Mouse (Mus musculus) left cerebral cortex, postnatal 25 days (tissue): ENCODE measurements at regions not wholly inside any gene's neighbourhood (a gene's known extent, or its start where the extent isn't known, plus 50 kb on each side); places are given as distances from the start of the nearest gene placed in this dataset.
A peak's percentile ranks its signal among the peaks of the same experiment; 100 is the strongest.

ENCODE experiments used
- DNase-seq, 2 experiments: peaks; one replicate each; pipeline ENCODE4 v3.0.0; 2022; ENCODE audit warnings: low spot score in 2 of 2, mixed read lengths in 1 of 2
- intact Hi-C: fragments of 180-260 bp; cut with DNase I; formaldehyde crosslinking; loops from one replicate; pipeline ENCODE4 v1.15.1; 2025

DNA sequence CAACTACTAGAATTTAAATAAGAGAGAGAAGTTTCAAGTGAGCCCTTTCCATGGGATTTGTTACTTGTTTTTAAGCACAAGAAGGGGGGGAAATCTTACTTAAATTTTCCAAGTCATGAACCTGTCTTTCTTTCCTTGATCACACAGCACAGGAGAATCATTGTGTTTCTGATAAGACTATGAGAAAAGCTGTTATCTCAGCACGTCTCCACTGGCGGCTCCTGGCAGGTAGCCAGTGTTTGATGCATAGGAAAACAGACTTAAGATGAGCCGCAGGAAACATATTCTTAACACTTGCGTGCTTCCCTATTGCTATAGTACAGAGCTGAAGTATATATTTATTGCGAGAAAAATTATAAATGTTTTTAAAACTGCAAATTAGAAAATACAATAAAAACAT lies 920.3 kb downstream of the Efna5 start:
- intact Hi-C loops = no loop called here
- peak in 1 of 2 experiments; percentile 10 for DNase-seq

DNA sequence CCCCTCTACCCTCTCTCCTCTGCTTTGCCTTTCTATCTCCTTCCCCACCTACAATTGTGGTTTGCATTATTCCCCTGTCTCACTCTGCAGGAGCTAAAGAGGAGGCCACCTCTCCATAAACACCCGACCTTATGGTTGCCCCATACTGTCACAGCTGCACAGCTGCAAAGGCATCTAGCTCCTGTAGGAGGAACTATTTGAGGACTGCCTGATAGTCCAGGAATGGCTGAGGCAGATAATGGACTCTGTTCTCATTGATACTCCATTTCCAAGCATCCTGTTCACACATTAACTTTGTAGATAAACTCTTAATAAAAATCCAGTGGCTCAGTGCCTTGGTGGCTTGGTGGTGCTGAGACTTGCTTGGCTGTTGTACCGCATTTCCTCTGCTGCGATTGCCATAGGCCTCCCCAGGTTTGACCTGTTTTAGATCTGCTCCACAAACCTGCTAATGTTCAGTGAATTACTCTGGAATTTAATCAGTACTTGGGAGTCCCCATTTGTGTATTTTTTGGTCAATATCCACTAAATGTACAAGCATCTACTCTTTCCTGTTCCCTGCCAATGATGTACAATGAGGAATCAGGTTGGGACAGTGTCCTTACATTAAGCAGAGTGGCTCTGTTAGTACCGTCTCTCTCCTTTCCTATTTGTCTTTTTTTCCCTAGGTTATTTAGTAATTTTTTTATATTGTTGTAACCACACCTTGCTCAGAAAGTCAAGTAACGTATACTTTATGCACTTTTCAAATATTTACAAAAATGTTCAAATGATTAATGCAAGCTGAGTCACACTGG lies 920.9 kb downstream of the Efna5 start:
- intact Hi-C loops = no loop called here
- no peak for DNase-seq

DNA sequence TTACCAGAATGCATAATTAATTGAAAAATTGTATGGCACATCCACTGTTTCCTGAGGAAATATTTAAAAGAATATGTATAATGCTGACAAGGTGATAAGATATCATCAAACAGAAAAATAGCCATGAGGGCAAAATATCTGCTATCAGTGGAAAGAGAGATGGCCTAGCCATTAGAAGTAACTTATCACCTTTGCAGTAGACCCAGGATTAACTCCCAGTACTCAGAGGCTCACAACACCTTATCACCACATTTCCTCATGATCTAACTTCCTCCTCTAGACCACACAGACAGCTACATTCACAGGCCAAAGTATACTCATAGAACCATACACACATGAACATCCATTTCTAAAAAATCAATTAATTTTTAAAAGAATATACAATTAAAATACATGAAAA lies 963.4 kb downstream of the Efna5 start:
- intact Hi-C loops = no loop called here
- no peak for DNase-seq

DNA sequence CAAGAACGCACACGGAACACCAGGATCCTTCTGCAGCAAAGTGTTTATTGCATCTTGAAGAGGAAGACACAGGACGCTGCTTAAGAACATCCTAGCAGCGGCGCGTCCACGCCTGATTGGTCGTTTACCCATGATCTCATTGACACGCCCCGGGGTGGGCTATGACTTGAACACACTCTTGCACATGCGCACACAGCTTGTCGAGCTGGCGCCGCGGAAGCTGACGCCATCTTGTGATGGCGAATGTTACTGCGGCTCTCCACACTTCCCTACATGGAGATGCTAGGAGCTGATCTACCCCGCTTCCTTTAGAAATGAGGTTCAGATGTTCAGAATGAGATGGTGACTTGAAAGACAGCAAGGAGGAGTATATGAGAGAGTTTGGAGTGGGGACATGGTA lies 978.2 kb downstream of the Efna5 start:
- intact Hi-C loops = no loop called here
- no peak for DNase-seq

DNA sequence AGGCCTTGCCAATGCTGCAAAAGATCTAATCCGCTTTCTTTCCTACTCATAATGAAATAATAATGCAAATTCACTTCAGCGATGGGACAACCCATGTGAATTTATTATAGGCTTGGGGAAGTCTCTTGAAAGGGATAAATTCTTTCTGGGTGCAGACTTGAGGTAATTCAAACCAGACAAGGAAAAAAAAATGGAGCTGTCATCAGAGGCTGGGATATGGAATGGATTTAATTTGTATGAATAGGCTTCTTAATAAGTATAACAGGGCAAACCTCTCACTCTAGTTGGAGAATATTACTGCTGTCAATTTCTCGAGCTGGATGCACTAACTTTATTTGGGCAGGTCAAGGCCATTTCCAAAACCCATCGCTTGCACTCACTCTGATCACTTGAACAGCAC lies 990.5 kb downstream of the Efna5 start:
- DNase-seq = no peak
- intact Hi-C loops = no loop called here

DNA sequence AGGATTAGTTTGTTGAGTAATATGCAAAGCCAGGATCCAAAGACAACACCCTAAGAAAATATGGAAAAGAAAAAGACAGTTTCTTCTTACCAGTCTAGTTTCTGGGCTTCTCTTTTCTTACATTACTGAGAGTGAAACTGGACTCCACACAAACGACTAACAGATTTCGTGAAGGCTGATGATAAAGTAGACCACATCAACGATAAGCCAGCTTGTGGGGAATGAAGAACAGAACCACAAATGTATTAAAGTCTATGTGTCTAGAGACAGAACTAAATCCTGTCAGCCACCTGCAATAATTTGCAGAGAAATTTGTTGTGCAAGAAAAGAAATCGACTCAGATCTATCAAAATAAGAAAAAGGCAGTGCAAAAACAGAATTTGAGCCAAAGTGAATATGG lies 1015.0 kb downstream of the Efna5 start:
- intact Hi-C loops = no loop called here

DNA sequence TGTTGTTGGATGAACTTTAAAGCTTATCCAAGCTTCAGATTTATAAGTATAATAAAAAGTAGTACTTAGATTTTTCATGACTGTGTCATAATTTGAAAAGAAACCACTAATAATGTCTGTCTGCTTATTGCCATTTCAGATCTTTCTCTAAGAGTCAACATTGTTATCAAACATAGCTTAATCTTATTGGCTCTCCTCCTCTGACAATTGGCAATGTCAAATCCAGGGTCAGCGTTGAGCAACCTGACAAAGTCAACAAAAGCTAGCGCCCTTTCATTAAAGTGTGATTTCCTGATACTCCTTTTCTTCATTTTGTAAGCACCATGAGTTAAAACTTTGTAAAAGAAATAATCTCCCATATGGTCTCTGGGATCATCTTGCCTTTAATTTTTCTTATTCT lies 1018.7 kb downstream of the Efna5 start:
- intact Hi-C loops = no loop called here
- no peak for DNase-seq

More for the DNA sequence above, 1015.0 kb downstream of the Efna5 start:
- no peak for DNase-seq

DNA sequence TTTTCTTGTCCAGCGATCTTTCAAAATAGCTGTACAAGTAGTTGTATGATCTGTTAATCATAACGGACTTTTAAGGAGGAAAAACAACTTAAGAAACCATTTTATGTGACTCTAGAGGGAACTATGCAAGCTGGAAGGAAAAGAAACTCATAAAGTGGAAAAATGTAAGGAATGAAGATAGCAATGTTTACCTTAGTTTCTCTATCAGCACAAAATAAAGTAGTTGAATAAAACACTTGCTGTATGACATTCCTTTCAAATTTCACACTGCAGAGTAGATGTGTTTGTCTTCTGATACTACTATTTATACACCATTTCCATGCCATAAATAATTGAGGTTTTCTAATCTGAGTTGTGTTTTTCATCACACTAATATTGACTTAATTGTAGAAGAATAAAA lies 1043.6 kb downstream of the Efna5 start:
- intact Hi-C loops = no loop called here

DNA sequence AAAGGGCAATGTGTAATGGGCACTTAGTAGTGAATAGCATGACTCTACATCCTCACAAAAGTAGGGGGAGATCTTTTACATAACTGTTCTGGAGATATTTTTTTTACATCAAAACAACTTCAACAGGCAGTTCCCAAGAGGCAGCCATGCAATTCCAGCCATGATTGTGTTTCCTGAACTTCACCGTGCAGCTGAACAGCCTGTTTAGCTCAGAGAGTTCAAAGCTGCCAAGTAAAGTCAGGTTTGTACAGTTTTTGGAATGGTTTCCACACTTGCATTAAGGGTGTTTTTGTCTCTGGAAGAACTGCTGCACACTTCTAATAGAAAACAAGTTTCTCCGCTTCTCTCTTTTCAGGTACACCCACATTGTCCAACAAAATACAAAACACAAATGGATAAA lies 1065.6 kb downstream of the Efna5 start:
- intact Hi-C loops = no loop called here
- DNase-seq = no peak

More for the DNA sequence above, 1043.6 kb downstream of the Efna5 start:
- DNase-seq = no peak

DNA sequence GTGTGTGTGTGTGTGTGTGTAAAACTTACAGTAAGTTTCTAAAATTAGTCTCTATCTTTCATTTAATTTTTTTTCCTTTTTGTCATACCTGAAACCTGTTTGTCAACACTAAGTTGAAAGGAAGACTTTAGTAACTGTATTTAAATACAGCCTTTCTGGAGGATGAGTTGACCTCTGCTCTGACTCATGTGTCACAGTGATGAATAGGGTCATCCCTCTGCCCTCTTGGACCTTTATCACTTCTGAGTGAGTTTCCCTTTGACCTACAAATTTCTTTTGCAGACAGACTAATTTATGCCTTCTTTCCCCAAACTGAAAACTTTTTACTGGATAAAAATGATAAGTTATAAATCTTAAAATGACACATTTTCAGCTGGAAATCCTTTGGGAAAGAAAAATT lies 1112.8 kb downstream of the Efna5 start:
- DNase-seq = no peak
- intact Hi-C loops = no loop called here

DNA sequence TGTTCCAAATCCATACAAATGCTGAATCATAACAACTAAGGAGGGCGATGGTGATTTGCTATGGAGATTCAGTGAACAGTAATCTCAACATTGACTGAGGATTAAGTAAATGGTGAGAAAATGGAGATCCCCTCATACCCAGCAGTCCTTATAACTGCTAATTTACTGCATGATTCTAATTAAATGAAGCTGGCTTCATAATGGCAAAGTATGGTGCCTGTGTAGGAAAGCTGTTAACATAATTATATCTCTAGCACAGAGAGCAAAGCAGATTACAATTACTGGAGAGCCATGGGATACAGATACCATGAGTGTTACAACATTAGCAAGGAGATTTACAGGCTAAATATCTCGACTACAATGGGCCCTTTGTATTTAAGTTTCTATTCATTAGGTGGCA lies 1116.0 kb downstream of the Efna5 start:
- intact Hi-C loops = no loop called here
- no peak for DNase-seq
